Mouse (Mus musculus): ENCODE results near the gene Ccer1. TPM values are rescaled to one million over a fixed set of nuclear protein-coding genes. Genes with fewer than 3 reads are reported as not detected.

Gene Ccer1
- polyA plus RNA-seq, 1 experiment from 2014 or later: not detected

Other genes with a start within 250 kb of the Ccer1 start
- 765 and 776 TPM in 2 replicates for gene Dcn, start 213.4 kb upstream of the Ccer1 start, polyA plus RNA-seq (2015; fragmentation: Nextera tagmentation; extraction: Ambion mirVana)
- 532 and 550 TPM in 2 replicates for gene Lum, start 127.9 kb upstream of the Ccer1 start, polyA plus RNA-seq (2015; fragmentation: Nextera tagmentation; extraction: Ambion mirVana)
- gene Kera, start 86.2 kb upstream of the Ccer1 start, polyA plus RNA-seq (2015; fragmentation: Nextera tagmentation; extraction: Ambion mirVana): 34.6 and 35.7 TPM in 2 replicates
- gene Epyc, start 49.0 kb upstream of the Ccer1 start, polyA plus RNA-seq (2015; fragmentation: Nextera tagmentation; extraction: Ambion mirVana): 7.8 and 13.8 TPM in 2 replicates
- gene C030005K15Rik, start 33.7 kb downstream of the Ccer1 start, polyA plus RNA-seq (2015; fragmentation: Nextera tagmentation; extraction: Ambion mirVana): not detected in 2 replicates

Measured in embryonic facial prominence, embryonic 15.5 days (tissue).